Mouse (Mus musculus): ENCODE measurements around the gene Ppp1r32.

The Ppp1r32 gene

GRCm38 (mm10) chr19:10458096-10458495 lies 24.6 kb downstream of the Ppp1r32 start:
- no peak for DNase-seq (ENCODE audit: low read depth, low spot score)

DNA sequence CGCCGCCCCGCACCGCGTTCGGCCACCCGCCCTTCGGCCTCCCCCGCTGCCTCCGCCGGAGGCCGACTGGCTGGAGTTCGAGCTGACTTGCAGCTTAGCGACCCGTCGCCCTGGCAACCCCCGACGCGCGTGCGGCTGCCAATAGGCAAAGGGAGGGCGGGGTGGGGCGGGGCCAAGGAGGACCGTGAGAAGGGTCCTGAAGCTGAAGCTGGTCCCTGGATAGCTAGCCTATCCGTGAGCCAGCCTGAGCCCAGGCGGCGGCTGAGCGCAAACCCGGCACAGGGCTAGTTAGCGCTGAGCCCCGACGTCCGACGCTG lies 25.3 kb downstream of the Ppp1r32 start:
- peak; percentile 94 for DNase-seq (ENCODE audit: low read depth, low spot score)

DNA sequence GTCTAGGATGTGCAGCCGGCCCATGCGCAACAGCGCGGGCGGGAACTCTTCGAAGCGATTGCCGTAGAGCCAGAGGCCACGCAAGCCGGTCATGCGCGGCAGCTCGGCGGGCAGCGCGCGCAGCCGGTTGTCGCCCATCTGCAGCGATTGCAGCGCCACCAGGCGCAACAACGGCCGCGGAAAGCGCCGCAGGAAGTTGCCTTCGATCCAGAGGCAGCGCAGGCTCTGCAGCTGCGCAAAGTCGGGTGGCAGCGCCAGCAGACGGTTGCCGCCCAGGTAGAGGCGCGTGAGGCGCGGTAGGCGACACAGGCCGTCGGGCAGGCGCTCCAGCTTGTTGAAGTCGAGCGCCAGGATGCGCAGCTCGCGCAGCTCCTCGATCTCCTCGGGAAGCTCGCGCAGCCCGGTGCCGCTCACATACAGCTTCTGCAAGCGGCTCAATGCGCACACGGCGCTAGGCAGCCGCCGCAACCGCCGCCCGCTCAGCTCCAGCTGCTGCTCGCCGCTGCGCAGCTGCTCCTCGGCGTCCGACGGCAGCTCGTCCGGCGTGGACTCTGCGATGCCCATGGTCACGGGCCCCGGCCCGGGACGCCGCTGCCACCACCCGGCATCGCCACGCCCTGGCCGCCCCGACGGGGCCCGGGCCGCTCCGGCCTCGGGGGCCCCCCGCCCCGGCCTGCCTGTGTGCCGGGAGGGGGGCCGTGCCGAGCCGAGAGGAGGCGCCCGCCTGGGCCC lies 25.8 kb downstream of the Ppp1r32 start, which contains the start of gene Lrrc10b:
Lrrc10b (minus strand) TSS at position 722 of the 732 bp plus-strand sequence.
- DNase-seq (ENCODE audit: low read depth, low spot score) = peak; percentile 85

- DNase-seq (ENCODE audit: low read depth, low spot score) = no peak
These were observed 27.3 kb downstream of the Ppp1r32 start for GRCm38 (mm10) chr19:10455437-10455806.

GRCm38 (mm10) chr19:10454718-10455436 lies 27.9 kb downstream of the Ppp1r32 start:
- DNase-seq (ENCODE audit: low read depth, low spot score) = peak; percentile 23

DNA sequence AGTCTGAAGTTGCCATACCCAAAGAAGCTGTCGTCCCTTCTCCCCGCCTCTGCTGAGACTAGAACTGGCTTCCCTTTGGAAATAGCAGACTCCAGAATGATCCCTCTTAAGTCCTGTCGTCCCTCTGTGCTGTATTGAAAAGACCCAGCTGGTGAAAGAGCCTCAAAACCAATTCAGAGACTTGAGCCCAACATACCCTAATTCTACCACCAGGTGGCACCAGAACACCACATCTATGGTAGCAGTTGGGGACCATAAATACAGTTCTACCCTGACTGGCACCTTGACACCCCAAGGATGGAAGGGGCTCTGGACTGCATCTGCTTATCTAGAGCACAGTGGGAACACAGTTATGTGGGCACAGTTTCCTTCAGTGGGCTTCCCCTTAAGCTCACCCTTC lies 33.0 kb downstream of the Ppp1r32 start:
- peak; percentile 88 for DNase-seq (ENCODE audit: low read depth, low spot score)

DNA sequence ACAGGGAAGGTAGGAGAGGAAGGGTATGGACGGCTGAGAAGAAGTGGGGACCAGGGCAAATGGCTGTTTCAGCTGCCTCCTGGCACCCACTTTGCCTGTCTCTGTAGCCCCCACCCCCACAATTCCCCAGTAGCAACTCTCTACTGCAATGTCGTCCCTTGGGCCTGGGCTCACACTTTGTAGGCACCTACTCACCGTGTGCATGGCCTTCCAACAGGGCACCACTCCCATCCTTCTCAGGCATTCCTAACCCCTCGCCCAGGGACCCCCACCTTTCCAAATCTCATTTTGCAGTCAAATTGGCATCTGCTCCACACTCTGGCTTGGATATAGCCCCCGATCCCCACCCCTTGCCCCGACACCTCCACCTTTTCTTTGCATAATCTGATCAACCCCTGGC lies 33.5 kb downstream of the Ppp1r32 start:
- no peak for DNase-seq (ENCODE audit: low read depth, low spot score)

DNA sequence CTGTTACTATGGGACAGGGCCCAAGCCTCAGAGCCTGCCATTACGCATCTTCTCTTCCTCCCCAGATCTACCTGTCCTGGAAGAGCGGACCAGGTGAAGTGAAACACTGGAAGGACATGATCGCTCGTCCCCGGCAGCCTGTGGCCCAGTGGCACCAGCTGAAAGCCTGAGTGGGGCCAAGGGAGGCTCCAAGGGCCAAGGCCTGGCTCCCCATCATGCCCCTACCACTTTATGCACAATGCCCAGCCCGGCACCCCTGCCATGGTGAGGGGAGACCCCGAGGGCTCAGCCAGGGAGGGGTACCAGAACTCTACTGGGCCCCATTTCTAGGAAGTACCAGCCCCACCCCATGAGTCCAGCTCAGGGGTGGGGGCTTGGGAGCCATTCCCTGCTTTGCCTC lies 34.5 kb downstream of the Ppp1r32 start:
- DNase-seq (ENCODE audit: low read depth, low spot score) = no peak

- no peak for DNase-seq (ENCODE audit: low read depth, low spot score)
These were observed 37.9 kb downstream of the Ppp1r32 start for GRCm38 (mm10) chr19:10444685-10445369.

DNA sequence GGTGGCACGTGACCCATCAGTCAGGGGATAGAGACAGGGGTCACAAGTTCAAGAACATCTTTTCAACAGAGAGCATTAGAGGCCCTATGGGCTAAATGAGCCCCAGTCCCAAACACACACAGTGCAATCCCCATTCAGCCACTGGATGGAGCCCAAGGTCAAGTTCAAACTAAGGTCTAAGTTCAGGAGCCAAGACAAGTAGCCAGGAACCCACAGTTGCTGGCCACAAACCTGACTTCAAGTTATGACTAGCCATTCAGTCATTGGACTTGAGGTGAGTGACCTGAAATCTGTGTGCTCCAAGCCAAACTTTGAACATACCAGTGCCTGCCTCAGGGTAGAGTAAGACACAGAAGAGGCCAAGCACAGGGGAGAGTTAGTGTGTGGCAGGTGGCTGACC lies 45.2 kb downstream of the Ppp1r32 start:
- no peak for DNase-seq (ENCODE audit: low read depth, low spot score)

DNA sequence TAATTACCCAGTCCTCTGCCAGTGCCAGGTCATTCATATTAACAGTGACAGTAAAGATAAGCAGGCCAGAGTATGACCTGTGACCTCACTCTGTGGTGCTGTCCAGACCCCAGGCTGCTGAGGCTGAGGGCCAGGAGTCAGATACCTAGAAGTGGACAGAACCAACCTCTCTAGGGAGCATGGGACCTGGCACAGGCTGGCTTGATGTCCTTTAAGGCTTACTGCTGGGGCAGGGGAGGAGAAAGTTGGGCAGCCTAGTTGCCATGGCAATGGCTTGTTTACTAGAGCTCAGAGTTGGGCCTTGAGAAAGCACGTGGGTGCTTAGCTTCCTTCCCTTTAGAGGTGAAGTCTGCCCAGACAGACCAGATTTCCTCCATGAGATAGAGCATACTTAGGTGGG lies 46.0 kb downstream of the Ppp1r32 start:
- no peak for DNase-seq (ENCODE audit: low read depth, low spot score)

GRCm38 (mm10) chr19:10435908-10436307 lies 46.8 kb downstream of the Ppp1r32 start:
- DNase-seq (ENCODE audit: low read depth, low spot score) = peak; percentile 86

- no peak for DNase-seq (ENCODE audit: low read depth, low spot score)
These were observed 47.8 kb downstream of the Ppp1r32 start for GRCm38 (mm10) chr19:10434927-10435326.

GRCm38 (mm10) chr19:10433879-10434540 lies 48.7 kb downstream of the Ppp1r32 start:
- DNase-seq (ENCODE audit: low read depth, low spot score) = no peak

DNA sequence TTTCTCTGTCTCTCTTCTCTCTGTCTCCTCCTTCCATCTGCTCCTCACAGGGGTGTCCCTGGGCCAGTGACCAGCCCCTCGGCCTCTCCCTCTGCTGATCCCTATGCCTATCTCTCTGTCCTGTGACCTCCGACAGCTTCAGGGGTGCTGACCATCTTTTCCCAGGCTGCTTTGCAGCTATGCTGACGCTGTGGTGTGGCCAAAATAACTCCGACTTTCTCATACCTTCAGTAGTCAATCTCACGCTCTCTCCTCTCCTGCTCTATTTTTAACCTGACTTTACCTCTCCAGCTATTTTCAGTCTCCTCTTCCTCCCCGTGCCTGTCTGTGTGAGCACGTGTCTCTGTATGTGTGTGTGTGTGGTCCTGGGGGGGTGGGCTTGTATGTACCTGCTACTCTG lies 49.5 kb downstream of the Ppp1r32 start:
- DNase-seq (ENCODE audit: low read depth, low spot score) = no peak

DNA sequence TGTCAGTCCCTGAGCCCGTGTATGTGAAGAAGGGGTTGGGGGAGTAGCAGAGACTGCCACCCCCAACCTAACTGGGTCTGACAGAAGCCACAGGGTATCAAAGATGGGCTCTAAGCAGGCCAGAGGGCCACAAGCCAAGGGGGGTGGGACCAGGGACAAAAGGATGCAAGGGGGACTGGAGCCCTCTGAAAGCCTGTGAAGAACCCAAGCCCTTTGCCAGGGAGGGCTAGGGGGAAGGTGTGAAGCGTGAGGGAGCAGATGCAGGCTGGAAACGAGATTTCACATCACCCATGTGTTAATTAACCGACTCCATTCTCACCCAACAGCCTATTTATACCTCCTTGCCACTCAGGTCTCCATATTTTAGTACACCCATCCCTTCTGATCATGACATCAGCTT lies 50.9 kb downstream of the Ppp1r32 start:
- DNase-seq (ENCODE audit: low read depth, low spot score) = no peak

DNA sequence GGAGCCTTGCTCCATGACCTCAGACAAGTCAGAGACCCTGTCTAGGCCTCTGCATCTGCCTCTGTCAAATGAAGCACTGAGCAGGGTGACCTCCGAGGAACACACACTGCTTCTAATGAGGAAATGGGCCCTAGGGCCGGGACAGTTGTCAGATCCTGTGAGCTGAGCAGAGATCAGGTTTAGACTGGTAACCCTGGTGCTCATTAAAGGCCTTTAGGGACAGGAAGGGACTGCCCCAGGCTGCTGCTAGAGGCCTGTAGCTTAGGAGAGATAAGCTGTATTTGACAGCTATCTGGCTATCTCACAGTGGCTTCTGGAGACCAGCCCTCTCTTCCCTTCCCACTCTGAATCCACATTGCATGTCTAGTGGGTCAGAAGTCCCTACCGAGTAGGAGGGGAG lies 51.3 kb downstream of the Ppp1r32 start:
- no peak for DNase-seq (ENCODE audit: low read depth, low spot score)

- DNase-seq (ENCODE audit: low read depth, low spot score) = no peak
These were observed 53.4 kb downstream of the Ppp1r32 start for GRCm38 (mm10) chr19:10429371-10429770.

DNA sequence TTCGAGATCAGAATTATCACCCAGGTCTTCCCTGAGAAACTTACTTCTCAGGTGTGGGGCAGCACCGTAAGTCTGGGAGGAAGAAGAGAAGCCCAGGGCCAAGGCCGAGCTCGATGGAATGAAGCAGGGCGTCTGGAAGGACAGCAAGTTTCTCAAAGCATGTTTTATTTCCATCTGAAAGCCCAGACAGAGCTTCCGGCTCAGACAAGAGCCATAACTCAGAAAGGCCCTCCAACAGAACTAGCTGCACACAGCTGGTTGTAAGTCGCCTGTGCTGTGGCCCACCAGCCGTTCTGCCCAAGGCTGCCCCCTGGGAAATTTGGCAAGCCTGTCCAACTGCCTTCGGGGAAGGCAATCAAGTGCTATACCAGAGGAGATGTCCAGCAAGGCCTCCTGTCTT lies 55.3 kb downstream of the Ppp1r32 start:
- no peak for DNase-seq (ENCODE audit: low read depth, low spot score)

DNA sequence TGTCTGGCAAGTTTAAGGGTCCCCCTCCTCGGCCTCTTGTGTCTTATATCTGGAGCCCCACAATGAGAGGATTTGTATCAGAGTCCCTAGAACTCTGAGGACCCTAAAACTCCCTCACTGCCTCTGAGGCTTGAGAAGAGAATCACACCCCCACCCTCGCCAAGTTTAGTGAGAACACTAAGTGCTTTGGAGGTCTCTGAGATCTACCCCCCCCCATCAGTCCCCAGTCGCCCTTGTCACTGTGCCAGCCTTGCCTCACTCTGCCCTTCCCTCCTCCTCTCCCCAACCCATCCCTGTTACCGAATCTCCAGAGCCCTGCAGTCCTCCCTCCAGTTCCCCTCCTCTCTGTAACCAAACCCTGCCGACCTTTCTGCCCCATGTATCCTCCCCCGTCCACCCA lies 55.9 kb downstream of the Ppp1r32 start:
- no peak for DNase-seq (ENCODE audit: low read depth, low spot score)

DNA sequence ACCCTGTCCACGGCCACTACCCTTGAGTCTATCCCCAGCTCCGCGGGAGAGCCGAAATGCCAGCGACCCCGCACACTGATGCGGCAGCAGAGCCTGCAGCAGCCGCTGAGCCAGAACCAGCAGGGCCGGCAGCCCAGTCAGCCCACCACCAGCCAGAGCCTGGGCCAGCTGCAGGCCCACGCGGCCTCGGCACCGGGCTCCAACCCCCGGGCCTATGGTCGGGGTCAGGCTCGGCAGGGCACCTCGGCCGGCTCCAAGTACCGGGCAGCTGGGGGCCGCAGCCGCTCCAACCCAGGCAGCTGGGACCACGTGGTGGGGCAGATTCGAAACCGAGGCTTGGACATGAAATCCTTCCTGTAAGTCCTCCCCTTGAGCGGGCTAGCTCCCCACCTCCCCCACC lies 56.4 kb downstream of the Ppp1r32 start:
- DNase-seq (ENCODE audit: low read depth, low spot score) = no peak
